Mouse (Mus musculus) inflammation-experienced regulatory T-cells, adult 16 weeks (primary cell): ENCODE data around the gene 1700093K21Rik. TPM values are rescaled to one million over a fixed set of nuclear protein-coding genes. Genes with fewer than 3 reads are reported as not detected.

ENCODE experiments used
- polyA plus RNA-seq: library from polyadenylated mRNA; unstranded; fragments of 100-300 nt; shearing (Covaris generic); gene quantifications from one replicate; pipeline ENCODE4 v1.2.1, GENCODE M21; 2017

Gene 1700093K21Rik
- not detected for polyA plus RNA-seq

DNA sequence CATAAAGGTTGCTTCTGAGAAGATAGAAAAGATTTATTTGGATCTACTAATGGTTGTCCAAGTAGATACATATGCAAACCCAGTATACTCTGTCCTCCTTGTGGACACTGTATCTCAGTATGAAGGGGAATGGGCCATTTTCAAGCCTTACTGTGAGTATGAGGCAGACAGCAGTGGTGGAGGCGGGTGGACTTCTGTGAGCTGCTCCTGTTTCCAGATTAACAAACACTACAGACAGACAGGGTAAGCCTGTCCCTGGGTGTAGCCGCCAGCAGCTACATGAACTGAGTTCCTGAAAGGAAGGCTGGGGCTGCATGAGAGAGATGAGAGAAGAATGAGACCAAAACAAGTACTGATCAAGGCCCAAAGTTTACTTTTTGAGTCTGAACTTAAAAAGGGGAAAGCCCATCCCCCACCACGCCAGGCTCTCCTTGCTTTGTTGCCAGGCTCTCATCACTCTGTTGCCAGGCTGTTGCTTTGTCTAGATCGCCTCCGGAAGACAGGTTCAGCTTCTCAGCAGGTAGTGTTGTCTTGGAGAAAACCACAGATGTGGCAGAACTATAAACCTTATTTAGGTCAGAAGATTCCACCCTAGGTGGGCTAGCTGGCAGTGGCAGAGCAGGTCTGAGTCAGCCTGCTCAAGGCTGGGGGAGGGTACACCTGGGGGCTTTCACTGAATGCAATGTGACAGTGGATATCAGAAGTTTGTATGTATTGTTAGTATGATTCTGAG, at the start of gene 1700093K21Rik:
Gene 1700093K21Rik (minus strand): TSS at position 683 of the 733 bp plus-strand sequence.

DNA sequence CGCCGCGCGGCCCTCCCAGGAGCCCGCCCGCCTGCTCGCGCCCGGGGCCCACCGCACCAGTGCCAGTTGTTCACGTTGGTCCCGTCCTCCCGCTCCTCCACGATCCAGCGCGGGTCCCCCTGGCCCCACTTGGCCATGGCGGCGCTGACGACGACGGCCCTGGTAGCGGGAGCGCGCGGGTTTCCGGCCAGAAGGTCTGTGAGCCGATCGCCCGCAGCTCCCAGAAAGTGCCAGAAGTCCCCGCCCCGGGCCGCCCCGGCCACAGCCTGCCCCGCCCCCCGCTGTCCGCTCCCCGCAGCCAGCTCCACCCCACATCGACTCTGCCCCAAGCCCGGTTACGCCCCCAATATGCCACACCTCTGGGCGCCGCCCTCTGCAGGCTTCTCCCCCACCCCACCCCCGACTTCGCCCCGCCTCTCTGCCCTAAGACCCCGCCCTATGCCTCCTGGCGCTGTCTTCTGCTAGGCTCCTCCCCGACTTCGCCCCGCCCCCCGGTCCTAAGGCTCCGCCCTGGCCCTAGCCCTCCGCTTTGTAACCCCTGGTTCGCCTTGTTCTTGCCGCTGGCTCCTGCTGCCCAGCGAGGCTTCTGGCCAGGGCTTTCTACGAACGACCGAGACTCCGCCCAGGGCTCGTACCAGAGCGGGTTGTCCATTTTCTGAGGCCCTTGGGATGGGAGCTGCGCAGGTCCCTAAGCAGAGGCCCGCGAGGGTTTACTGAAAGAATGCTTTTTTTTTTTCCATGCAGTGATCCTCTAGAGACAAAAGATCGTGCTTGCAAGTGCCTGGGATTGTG, 23.0 kb downstream of the 1700093K21Rik start, which contains the start of gene Ahsa2:
Gene Ahsa2 (minus strand): TSS at position 313 of the 792 bp plus-strand sequence.

Other genes starting within 250 kb of the 1700093K21Rik start
- 19.8 TPM for gene Usp34, start 214.3 kb downstream of the 1700093K21Rik start, polyA plus RNA-seq
- 77.0 TPM for gene Ahsa2, start 23.1 kb downstream of the 1700093K21Rik start, polyA plus RNA-seq
- gene 0610010F05Rik, start 112.5 kb upstream of the 1700093K21Rik start, polyA plus RNA-seq = 1.7 TPM
- 27.4 TPM for gene Pus10, start 144.5 kb upstream of the 1700093K21Rik start, polyA plus RNA-seq
- gene Pex13, start 144.8 kb upstream of the 1700093K21Rik start, polyA plus RNA-seq = 30.8 TPM
- 40.0 TPM for gene Rel, start 249.8 kb upstream of the 1700093K21Rik start, polyA plus RNA-seq